ENCODE assay signal across 22 mouse cellular contexts in genomic region chr8:109941606-109942360, GRCm38 (mm10). TPM values are rescaled to one million over a fixed set of nuclear protein-coding genes. Genes with fewer than 3 reads are reported as not detected.
DNase-seq lines count a peak whose midpoint lies in the region; ATAC-seq lines count a peak whose summit lies in the region.
"Had no signal": no experiment of that assay in that cellular context is flagged by ENCODE, and none has a peak within 500 bp of the region (broad histone marks: within the 10 kb centered on the region; RNA-seq: fewer than 3 reads in every experiment).

No protein-coding gene starts in this region.

- no peaks in the 10 kb centered on the region for H3K4me1 ChIP-seq in embryonic facial prominence, embryonic 14.5 days (ENCODE audit: control insufficient read depth, insufficient read depth, low read length)
- peaks cover under 1% of the 10 kb centered on the region; the same call in 1 of the 2 replicates for H3K4me1 ChIP-seq in embryonic facial prominence, embryonic 10.5 days
- peaks cover 13% of the 10 kb centered on the region for H3K4me1 ChIP-seq in neural tube, embryonic 15.5 days
- H3K4me1 ChIP-seq: embryonic facial prominence, embryonic 13.5 days had no signal

- peaks cover 57% of the 10 kb centered on the region for H3K36me3 ChIP-seq in embryonic facial prominence, embryonic 14.5 days (ENCODE audit: control insufficient read depth, insufficient read depth, low read length)
- H3K36me3 ChIP-seq in embryonic facial prominence, embryonic 10.5 days (replicated peaks), result peaks cover 60% of the 10 kb centered on the region
- peaks cover 37% of the 10 kb centered on the region for H3K36me3 ChIP-seq in neural tube, embryonic 15.5 days

- peak; percentile 52 for DNase-seq in embryonic facial prominence, embryonic 14.5 days (ENCODE audit: low spot score)
- no peak for DNase-seq in embryonic facial prominence, embryonic 10.5 days (ENCODE audit: low spot score)
- DNase-seq in kidney, postnatal 4 days, result peak; percentile 56 to 66
- no peak for DNase-seq in kidney, adult 11 months
- peak; percentile 59 for DNase-seq in right cerebral cortex, postnatal 14 days
- no peak for DNase-seq in right cerebral cortex, adult 2 months (ENCODE audit: low spot score in 2 of 2)
- peak; percentile 14 for DNase-seq in adipocyte (ENCODE audit: low spot score)
- DNase-seq: adrenal gland, adult 2 months; B cell, adult 2 months; cerebellum, adult 8-10 months; forebrain, postnatal 0 days; gastrocnemius, postnatal 36 days; kidney, adult 18-20 months had no signal

- 82% methylated on average over 2 of the region's 2 CpGs for WGBS in embryonic facial prominence, embryonic 14.5 days
- WGBS in embryonic facial prominence, embryonic 10.5 days, result 89% methylated on average over 2 of the region's 2 CpGs
- WGBS in neural tube, embryonic 15.5 days, result 84% methylated on average over 2 of the region's 2 CpGs

- no peak overlapping the region for H3K4me3 ChIP-seq in embryonic facial prominence, embryonic 14.5 days (ENCODE audit: low read depth, low read length)
- no peak overlapping the region for H3K4me3 ChIP-seq in embryonic facial prominence, embryonic 10.5 days
- no peak overlapping the region for H3K4me3 ChIP-seq in neural tube, embryonic 15.5 days (replicated peaks)
- H3K4me3 ChIP-seq: embryonic facial prominence, embryonic 13.5 days; forebrain, embryonic 10.5 days; neural tube, embryonic 12.5 days had no signal

- H3K4me2 ChIP-seq in embryonic facial prominence, embryonic 14.5 days (ENCODE audit: low read depth, low read length), result no peak overlapping the region
- no peak overlapping the region for H3K4me2 ChIP-seq in neural tube, embryonic 15.5 days
- H3K4me2 ChIP-seq: embryonic facial prominence, embryonic 13.5 days; midbrain, embryonic 11.5 days; neural tube, embryonic 12.5 days had no signal

- ATAC-seq in embryonic facial prominence, embryonic 14.5 days (ENCODE audit: low read depth), result no peak
- no peak for ATAC-seq in neural tube, embryonic 15.5 days (ENCODE audit: low FRiP score)
- ATAC-seq: forebrain, postnatal 0 days had no signal

- H3K27me3 ChIP-seq in embryonic facial prominence, embryonic 14.5 days (replicated peaks; ENCODE audit: control insufficient read depth, insufficient read depth, low read length), result peaks cover under 1% of the 10 kb centered on the region; the same call in 1 of the 2 replicates
- peaks cover 1% of the 10 kb centered on the region; the same call in 1 of the 2 replicates for H3K27me3 ChIP-seq in embryonic facial prominence, embryonic 10.5 days (replicated peaks; ENCODE audit: low read depth, poor library complexity, severe bottlenecking)
- H3K27me3 ChIP-seq in neural tube, embryonic 15.5 days (replicated peaks), result no peaks in the 10 kb centered on the region
- H3K27me3 ChIP-seq: neural tube, embryonic 12.5 days had no signal

- H3K9me3 ChIP-seq in embryonic facial prominence, embryonic 14.5 days (ENCODE audit: control insufficient read depth, low read length), result no peaks in the 10 kb centered on the region
- no peaks in the 10 kb centered on the region for H3K9me3 ChIP-seq in embryonic facial prominence, embryonic 10.5 days
- H3K9me3 ChIP-seq in neural tube, embryonic 15.5 days (replicated peaks), result no peaks in the 10 kb centered on the region
- H3K9me3 ChIP-seq: embryonic facial prominence, embryonic 13.5 days; forebrain, embryonic 10.5 days; neural tube, embryonic 12.5 days had no signal

- H3K9ac ChIP-seq in embryonic facial prominence, embryonic 14.5 days (ENCODE audit: low read depth, low read length), result no peak overlapping the region
- no peak overlapping the region for H3K9ac ChIP-seq in neural tube, embryonic 15.5 days (replicated peaks)
- H3K9ac ChIP-seq: embryonic facial prominence, embryonic 13.5 days; forebrain, postnatal 0 days; liver, embryonic 14.5 days; neural tube, embryonic 12.5 days had no signal

- no peak overlapping the region for H3K27ac ChIP-seq in embryonic facial prominence, embryonic 14.5 days (replicated peaks; ENCODE audit: low read depth, low read length)
- H3K27ac ChIP-seq in embryonic facial prominence, embryonic 10.5 days (replicated peaks), result no peak overlapping the region
- no peak overlapping the region for H3K27ac ChIP-seq in neural tube, embryonic 15.5 days (replicated peaks)
- H3K27ac ChIP-seq: embryonic facial prominence, embryonic 13.5 days; forebrain, embryonic 10.5 days; liver, embryonic 14.5 days; macrophage; neural tube, embryonic 12.5 days had no signal

RNA-seq across cellular contexts. Expression of gene Marveld3, which starts 20.2 kb away (rescaled TPM):
- 1.8 and 2.1 TPM in 2 replicates for polyA plus RNA-seq in embryonic facial prominence, embryonic 14.5 days (2014; fragmentation: Nextera tagmentation; extraction: Ambion mirVana)
- polyA plus RNA-seq in embryonic facial prominence, embryonic 10.5 days (2016; fragmentation: Nextera tagmentation; extraction: Ambion mirVana), result 1.4 and 2.0 TPM in 2 replicates
- polyA plus RNA-seq in neural tube, embryonic 15.5 days (2015; fragmentation: Nextera tagmentation; extraction: Ambion mirVana), result 1.3 and 2.1 TPM in 2 replicates
- polyA plus RNA-seq: adrenal gland, adult 2 months; macrophage had no signal

RNA-seq across cellular contexts. Expression of gene Tat, which starts 48.5 kb away (rescaled TPM):
- 0.08 TPM in 1 of 2 replicates, not detected in the other for polyA plus RNA-seq in embryonic facial prominence, embryonic 14.5 days (2014; fragmentation: Nextera tagmentation; extraction: Ambion mirVana)
- not detected in 2 replicates for polyA plus RNA-seq in embryonic facial prominence, embryonic 10.5 days (2016; fragmentation: Nextera tagmentation; extraction: Ambion mirVana)
- polyA plus RNA-seq in neural tube, embryonic 15.5 days (2015; fragmentation: Nextera tagmentation; extraction: Ambion mirVana), result not detected in 2 replicates
- polyA plus RNA-seq: embryonic facial prominence, embryonic 13.5 days; forebrain, embryonic 10.5 days; forebrain, postnatal 0 days; hindbrain, embryonic 11.5 days; macrophage; midbrain, embryonic 11.5 days; neural tube, embryonic 12.5 days; stomach, embryonic 16.5 days had no signal

Comparison
In these comparisons a context has a peak if more than half of its experiments do, and no peak if none do; other contexts are left out.
1. DNase-seq: peak in embryonic facial prominence, embryonic 14.5 days (single experiment), kidney, postnatal 4 days (2 of 2), right cerebral cortex, postnatal 14 days (single experiment) and adipocyte (single experiment); none in embryonic facial prominence, embryonic 10.5 days (single experiment), kidney, adult 11 months (single experiment) and right cerebral cortex, adult 2 months (0 of 2).